Mouse (Mus musculus): ENCODE measurements around the gene Hoxb9.

GRCm38 (mm10) chr11:96324125-96324524, 52.9 kb downstream of the Hoxb9 start:
- TF ChIP-seq ZNF384 (IDR thresholded peaks at IDR 0.05; ENCODE audit: low read depth, low read length) (no peak), POLR2A (IDR thresholded peaks at IDR 0.05; ENCODE audit: low read depth, low read length) (no peak), SMC3 (IDR thresholded peaks at IDR 0.05; ENCODE audit: low read depth, low read length) (no peak), BHLHE40 (IDR thresholded peaks at IDR 0.05; ENCODE audit: low read depth, low read length) (no peak), USF2 (conservative IDR thresholded peaks at IDR 0.05; ENCODE audit: low read depth, low read length) (no peak), CTCF (conservative IDR thresholded peaks at IDR 0.05 in 1 of 2, IDR thresholded peaks at IDR 0.05 in 1 of 2; ENCODE audit: low read depth in 2 of 2, low read length in 2 of 2) (no peak), ELF1 (IDR thresholded peaks at IDR 0.05; ENCODE audit: low read depth, low read length) (no peak), POLR2AphosphoS2 (IDR thresholded peaks at IDR 0.05; ENCODE audit: low read depth, low read length) (no peak), PAX5 (IDR thresholded peaks at IDR 0.05; ENCODE audit: low read length) (no peak), ZKSCAN1 (IDR thresholded peaks at IDR 0.05; ENCODE audit: borderline replicate concordance, low read depth, low read length) (no peak), GABPA (IDR thresholded peaks at IDR 0.05; ENCODE audit: insufficient replicate concordance, low read depth, low read length) (no peak), EP300 (IDR thresholded peaks at IDR 0.05; ENCODE audit: low read length) (no peak)
